Mouse (Mus musculus): Measurements from ENCODE around the gene Tm4sf5.

GRCm38 (mm10) chr11:70465211-70465610, 39.8 kb upstream of the Tm4sf5 start:
- no peak for TF ChIP-seq CTCF (IDR thresholded peaks at IDR 0.05; ENCODE audit: low read depth)
- TF ChIP-seq EP300 (IDR thresholded peaks at IDR 0.05; ENCODE audit: low read depth): no peak
